Mouse (Mus musculus): ENCODE results near the gene Son. TPM values are rescaled to one million over a fixed set of nuclear protein-coding genes. Genes with fewer than 3 reads are reported as not detected.
A peak's percentile ranks its signal among the peaks of the same experiment; 100 is the strongest.
"Not testable (repeated sequence)": the region's sequence is repeated elsewhere in the genome, so short reads cannot be mapped to it uniquely, and the experiment has no call there.

The Son gene
- total RNA-seq, 2 experiments from 2014 or later: 160 to 271 TPM

GRCm38 (mm10) chr16:91633641-91634040 is 13.7 kb upstream of the Son start:
- ATAC-seq (ENCODE audit: poor library complexity, severe bottlenecking): peak; percentile 78

- no peak for ATAC-seq (ENCODE audit: poor library complexity, severe bottlenecking)
Observed at GRCm38 (mm10) chr16:91639161-91639560, 8.1 kb upstream of the Son start.

- ATAC-seq (ENCODE audit: poor library complexity, severe bottlenecking): no peak
Observed at GRCm38 (mm10) chr16:91639636-91640035, 7.7 kb upstream of the Son start.

GRCm38 (mm10) chr16:91640171-91640570 is 7.1 kb upstream of the Son start:
- ATAC-seq (ENCODE audit: poor library complexity, severe bottlenecking): peak; percentile 97

GRCm38 (mm10) chr16:91644901-91645300 is 2.4 kb upstream of the Son start:
- ATAC-seq (ENCODE audit: poor library complexity, severe bottlenecking): no peak

GRCm38 (mm10) chr16:91645420-91645819 is 1.9 kb upstream of the Son start:
- ATAC-seq (ENCODE audit: poor library complexity, severe bottlenecking): not testable (repeated sequence)

- no peak for ATAC-seq (ENCODE audit: poor library complexity, severe bottlenecking)
Observed at GRCm38 (mm10) chr16:91645995-91646602, 1.2 kb upstream of the Son start.

GRCm38 (mm10) chr16:91646681-91647419 is 456 bp upstream of the Son start, which contains the start of gene Gart:
Gene Gart, minus strand, starts transcription at chr16:91646952.
- peak; percentile 82 for ATAC-seq (ENCODE audit: poor library complexity, severe bottlenecking)

- peak; percentile 39 for ATAC-seq (ENCODE audit: poor library complexity, severe bottlenecking)
Observed at GRCm38 (mm10) chr16:91648220-91648550, 879 bp downstream of the Son start.

GRCm38 (mm10) chr16:91649246-91649645 is 1.9 kb downstream of the Son start:
- no peak for ATAC-seq (ENCODE audit: poor library complexity, severe bottlenecking)

GRCm38 (mm10) chr16:91649781-91650180 is 2.5 kb downstream of the Son start:
- ATAC-seq (ENCODE audit: poor library complexity, severe bottlenecking): no peak

GRCm38 (mm10) chr16:91652191-91652590 is 4.9 kb downstream of the Son start:
- ATAC-seq (ENCODE audit: poor library complexity, severe bottlenecking): no peak

- ATAC-seq (ENCODE audit: poor library complexity, severe bottlenecking): no peak
Observed at GRCm38 (mm10) chr16:91655285-91655684, 8.0 kb downstream of the Son start.

- ATAC-seq (ENCODE audit: poor library complexity, severe bottlenecking): no peak
Observed at GRCm38 (mm10) chr16:91657285-91657684, 10.0 kb downstream of the Son start.

GRCm38 (mm10) chr16:91658471-91658870 is 11.2 kb downstream of the Son start:
- no peak for ATAC-seq (ENCODE audit: poor library complexity, severe bottlenecking)

GRCm38 (mm10) chr16:91659798-91660197 is 12.5 kb downstream of the Son start:
- no peak for ATAC-seq (ENCODE audit: poor library complexity, severe bottlenecking)

- no peak for ATAC-seq (ENCODE audit: poor library complexity, severe bottlenecking)
Observed at GRCm38 (mm10) chr16:91661397-91661796, 14.1 kb downstream of the Son start.

GRCm38 (mm10) chr16:91662336-91662735 is 15.0 kb downstream of the Son start:
- no peak for ATAC-seq (ENCODE audit: poor library complexity, severe bottlenecking)

- no peak for ATAC-seq (ENCODE audit: poor library complexity, severe bottlenecking)
Observed at GRCm38 (mm10) chr16:91663795-91664194, 16.5 kb downstream of the Son start.

GRCm38 (mm10) chr16:91674500-91674899 is 27.2 kb downstream of the Son start:
- no peak for ATAC-seq (ENCODE audit: poor library complexity, severe bottlenecking)

GRCm38 (mm10) chr16:91678147-91678911 is 31.0 kb downstream of the Son start:
- peak; percentile 93 for ATAC-seq (ENCODE audit: poor library complexity, severe bottlenecking)

- no peak for ATAC-seq (ENCODE audit: poor library complexity, severe bottlenecking)
Observed at GRCm38 (mm10) chr16:91680656-91681055, 33.4 kb downstream of the Son start.
